23 mouse cellular contexts compared by ENCODE assay signal in genomic region chr6:13598239-13598923, GRCm38 (mm10). TPM values are rescaled to one million over a fixed set of nuclear protein-coding genes. Genes with fewer than 3 reads are reported as not detected.
A peak's percentile ranks its signal among the peaks of the same experiment; 100 is the strongest.
DNase-seq lines count a peak whose midpoint lies in the region; ATAC-seq lines count a peak whose summit lies in the region.
"Had no signal": no experiment of that assay in that cellular context is flagged by ENCODE, and none has a peak within 500 bp of the region (broad histone marks: within the 10 kb centered on the region; RNA-seq: fewer than 3 reads in every experiment).

No protein-coding gene starts in this region.

- ATAC-seq in frontal cortex, adult (ENCODE audit: low TSS enrichment), result peak; percentile 90
- ATAC-seq: forebrain, embryonic 13.5 days; inflammation-experienced regulatory T-cells, adult 6 months; midbrain, embryonic 15.5 days had no signal

- intact Hi-C loops in left cerebral cortex, postnatal 36 days (cut with DNase I), result no loop called here

- DNase-seq in frontal cortex, postnatal 14 days (ENCODE audit: low spot score in 2 of 2), result no peak
- DNase-seq in left cerebral cortex, adult 11 months (ENCODE audit: low spot score), result peak; percentile 14
- no peak for DNase-seq in left cerebral cortex, postnatal 36 days (ENCODE audit: low spot score in 2 of 2)
- DNase-seq in A20 (ENCODE audit: low read depth, low spot score), result peak; percentile 77
- peak; percentile 70 for DNase-seq in brain, adult 2 months (ENCODE audit: low read depth, low spot score)
- no peak for DNase-seq in spleen, postnatal 36 days (ENCODE audit: low spot score in 2 of 2)
- no peak for DNase-seq in cerebellum, adult 9-11 months
- DNase-seq: adrenal gland, adult 2 months; adrenal gland, postnatal 36 days; cerebellum, adult 8-10 months; cerebellum, postnatal 36 days; heart, postnatal 10 days; kidney, adult 2 months; kidney, postnatal 36 days; liver; lung, adult 2 months; lung, postnatal 10 days; thymus, adult 18-20 months; thymus, postnatal 25 days had no signal

RNA-seq across cellular contexts. Expression of gene Tmem168, which starts 9.5 kb away (rescaled TPM):
- total RNA-seq in left cerebral cortex, postnatal 36 days (2021), result 10 to 100 TPM; 13.6 to 16.0 TPM

Comparison
In these comparisons a context has a peak if more than half of its experiments do, and no peak if none do; other contexts are left out.
1. DNase-seq: peak in left cerebral cortex, adult 11 months (single experiment), A20 (single experiment) and brain, adult 2 months (single experiment); none in frontal cortex, postnatal 14 days (0 of 2), left cerebral cortex, postnatal 36 days (0 of 2), spleen, postnatal 36 days (0 of 2) and cerebellum, adult 9-11 months (single experiment).